Mouse (Mus musculus): Measurements from ENCODE around the gene Asf1b. TPM values are rescaled to one million over a fixed set of nuclear protein-coding genes. Genes with fewer than 3 reads are reported as not detected.
"Not testable (repeated sequence)": the region's sequence is repeated elsewhere in the genome, so short reads cannot be mapped to it uniquely, and the experiment has no call there.

Gene Asf1b
- polyA plus RNA-seq, 1 experiment, result 20.3 TPM

DNA sequence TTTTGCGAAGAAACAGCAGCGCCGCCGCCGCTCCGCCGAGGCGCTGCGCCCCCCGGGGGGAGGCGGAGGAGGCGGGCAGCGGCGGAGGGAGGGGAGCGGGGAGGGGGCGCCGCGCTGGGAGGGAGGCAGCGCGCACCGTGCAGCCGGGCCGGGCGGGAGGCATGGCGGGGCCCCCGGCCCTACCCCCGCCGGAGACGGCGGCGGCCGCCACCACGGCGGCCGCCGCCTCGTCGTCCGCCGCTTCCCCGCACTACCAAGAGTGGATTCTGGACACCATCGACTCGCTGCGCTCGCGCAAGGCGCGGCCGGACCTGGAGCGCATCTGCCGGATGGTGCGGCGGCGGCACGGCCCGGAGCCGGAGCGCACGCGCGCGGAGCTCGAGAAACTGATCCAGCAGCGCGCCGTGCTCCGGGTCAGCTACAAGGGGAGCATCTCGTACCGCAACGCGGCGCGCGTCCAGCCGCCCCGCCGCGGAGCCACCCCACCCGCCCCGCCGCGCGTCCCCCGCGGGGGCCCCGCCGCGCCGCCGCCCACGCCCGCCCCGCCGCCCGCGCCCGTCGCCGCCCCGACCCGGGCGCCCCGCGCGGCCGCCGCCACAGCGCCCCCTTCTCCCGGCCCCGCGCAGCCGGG lies 42.3 kb downstream of the Asf1b start, which contains the start of gene Samd1:
TSS of gene Samd1 (plus strand) at position 162 of the 631 bp plus-strand sequence.
- TF ChIP-seq POLR2A (IDR thresholded peaks at IDR 0.05; ENCODE audit: borderline replicate concordance, extremely low read depth, insufficient read depth, insufficient read length, poor library complexity, severe bottlenecking) (no peak), CTCF (IDR thresholded peaks at IDR 0.05; ENCODE audit: borderline replicate concordance, extremely low read depth, insufficient read depth, insufficient read length) (no peak)
- peak; percentile 74 for DNase-seq (ENCODE audit: low read depth)

DNA sequence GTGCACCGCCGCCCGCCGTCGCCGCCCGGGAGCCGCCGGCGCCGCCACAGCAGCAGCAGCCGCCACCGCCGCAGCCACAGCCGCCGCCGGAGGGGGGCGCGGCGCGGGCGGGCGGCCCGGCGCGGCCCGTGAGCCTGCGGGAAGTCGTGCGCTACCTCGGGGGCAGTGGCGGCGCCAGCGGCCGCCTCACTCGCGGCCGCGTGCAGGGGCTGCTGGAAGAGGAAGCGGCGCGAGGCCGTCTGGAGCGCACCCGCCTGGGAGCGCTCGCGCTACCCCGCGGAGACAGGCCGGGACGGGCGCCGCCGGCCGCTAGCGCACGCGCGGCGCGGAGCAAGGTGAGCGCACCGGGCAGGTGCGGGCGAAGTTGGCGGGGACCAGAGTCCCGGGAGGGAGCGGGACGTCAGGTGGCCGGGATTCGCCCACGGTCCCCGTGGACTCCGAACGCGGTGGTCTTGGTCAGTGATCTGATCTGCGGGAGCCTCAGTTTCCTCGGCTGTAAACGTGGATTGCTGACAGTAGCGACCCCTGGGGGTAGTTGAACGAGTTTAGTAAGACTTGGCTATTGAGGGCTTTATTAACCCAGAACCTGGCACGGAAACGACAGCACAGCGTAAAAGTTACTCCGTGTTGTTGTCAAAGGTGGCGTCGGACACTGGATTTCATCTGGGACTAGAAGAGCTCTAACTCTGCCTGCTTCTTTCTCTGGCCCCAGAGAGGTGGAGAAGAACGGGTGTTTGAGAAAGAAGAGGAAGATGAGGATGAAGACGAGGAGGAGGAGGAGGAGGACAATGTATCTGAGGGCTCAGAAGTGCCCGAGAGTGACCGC lies 43.1 kb downstream of the Asf1b start:
- peak; percentile 88 for DNase-seq (ENCODE audit: low read depth)
- TF ChIP-seq CTCF (IDR thresholded peaks at IDR 0.05; ENCODE audit: borderline replicate concordance, extremely low read depth, insufficient read depth, insufficient read length), result peak; percentile 63; the same call in 1 of the 2 replicates
- TF ChIP-seq POLR2A (IDR thresholded peaks at IDR 0.05; ENCODE audit: borderline replicate concordance, extremely low read depth, insufficient read depth, insufficient read length, poor library complexity, severe bottlenecking), result no peak

DNA sequence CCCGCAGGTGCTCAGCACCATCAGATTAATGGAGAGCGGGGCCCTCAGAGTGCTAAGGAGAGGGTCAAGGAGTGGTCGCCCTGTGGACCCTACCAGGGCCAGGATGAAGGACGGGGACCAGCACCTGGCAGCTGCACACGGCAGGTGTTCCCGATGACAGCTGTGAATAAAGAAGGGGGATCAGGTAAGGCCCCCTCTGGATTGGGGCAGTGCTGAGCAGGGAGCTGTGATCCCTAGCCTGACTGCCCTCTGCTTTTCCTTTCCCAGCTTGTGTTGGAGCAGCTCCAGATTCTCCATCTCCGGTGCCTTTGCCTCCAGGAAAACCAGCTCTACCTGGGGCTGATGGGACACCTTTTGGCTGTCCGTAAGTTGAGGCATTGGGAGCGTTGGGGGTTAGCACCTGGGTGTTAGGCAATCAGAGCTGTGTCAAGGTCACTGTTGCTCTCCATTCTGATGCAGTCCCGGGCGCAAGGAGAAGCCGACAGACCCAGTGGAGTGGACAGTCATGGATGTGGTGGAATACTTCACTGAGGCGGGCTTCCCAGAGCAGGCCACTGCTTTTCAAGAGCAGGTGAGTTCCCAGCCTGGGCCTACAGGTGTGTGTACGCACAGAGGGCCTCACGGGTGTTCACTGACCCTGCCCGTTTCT lies 43.9 kb downstream of the Asf1b start:
- TF ChIP-seq POLR2A (IDR thresholded peaks at IDR 0.05; ENCODE audit: borderline replicate concordance, extremely low read depth, insufficient read depth, insufficient read length, poor library complexity, severe bottlenecking) (no peak), CTCF (IDR thresholded peaks at IDR 0.05; ENCODE audit: borderline replicate concordance, extremely low read depth, insufficient read depth, insufficient read length) (no peak)
- no peak for DNase-seq (ENCODE audit: low read depth)

DNA sequence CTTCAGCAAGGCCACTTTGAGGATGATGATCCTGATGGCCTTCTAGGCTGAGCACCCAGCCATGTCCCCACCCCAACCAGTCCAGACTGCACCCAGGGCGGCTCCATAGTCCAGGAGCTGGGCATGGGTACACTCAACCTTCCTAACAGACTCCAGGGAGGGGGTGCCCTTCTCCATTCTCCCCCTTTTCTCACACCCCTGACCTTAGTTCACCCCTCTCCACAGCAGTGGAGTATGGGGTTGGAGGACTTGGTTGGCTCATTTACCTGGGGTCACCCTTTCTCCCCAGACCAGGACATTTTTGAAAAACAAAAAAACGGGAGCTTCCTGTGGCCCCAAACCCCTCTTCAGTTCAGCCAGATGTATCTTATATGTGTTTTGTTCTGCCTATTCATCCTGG lies 44.5 kb downstream of the Asf1b start:
- no peak for DNase-seq (ENCODE audit: low read depth)
- TF ChIP-seq CTCF (IDR thresholded peaks at IDR 0.05; ENCODE audit: borderline replicate concordance, extremely low read depth, insufficient read depth, insufficient read length), result no peak

DNA sequence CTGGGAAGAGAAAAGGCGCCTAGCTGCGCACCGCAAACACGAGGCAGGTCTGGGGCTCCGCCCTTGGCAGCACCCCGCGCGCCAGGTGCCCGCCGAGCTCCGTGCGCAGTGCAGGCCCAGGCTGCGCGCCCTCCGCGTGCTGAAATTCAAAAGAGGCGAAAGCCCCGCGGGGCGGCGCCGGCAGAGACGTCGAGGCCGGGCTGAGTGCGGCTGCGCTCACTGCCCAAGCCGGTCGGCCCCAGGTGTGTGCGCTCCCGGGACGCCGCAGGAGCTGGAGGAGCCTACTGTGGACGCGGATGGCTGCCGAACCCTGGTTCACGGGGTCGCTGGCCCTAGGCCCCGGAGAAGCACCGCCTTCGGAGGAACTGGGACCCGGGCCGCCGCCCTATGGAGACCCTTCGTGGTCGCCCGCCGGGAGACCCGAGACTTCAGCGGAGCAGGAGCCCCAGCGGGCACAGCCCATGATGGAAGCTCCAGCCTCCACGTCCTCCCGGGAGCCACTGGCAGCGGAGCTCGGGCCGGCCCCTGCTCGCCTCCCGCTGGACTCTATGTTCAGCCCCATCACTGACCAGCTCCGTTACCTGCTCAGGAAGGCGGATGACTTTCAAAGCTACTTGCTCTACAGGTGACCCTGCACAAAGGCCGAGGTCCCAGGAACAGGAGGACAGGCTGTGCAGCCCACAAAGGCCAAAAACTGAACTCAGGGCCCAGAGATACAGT lies 46.1 kb downstream of the Asf1b start, which contains the start of gene 1700067K01Rik:
TSS of gene 1700067K01Rik (plus strand) at position 222 of the 720 bp plus-strand sequence.
- no peak for DNase-seq (ENCODE audit: low read depth)
- no peak for TF ChIP-seq CTCF (IDR thresholded peaks at IDR 0.05; ENCODE audit: borderline replicate concordance, extremely low read depth, insufficient read depth, insufficient read length)
- TF ChIP-seq POLR2A (IDR thresholded peaks at IDR 0.05; ENCODE audit: borderline replicate concordance, extremely low read depth, insufficient read depth, insufficient read length, poor library complexity, severe bottlenecking), result no peak

DNA sequence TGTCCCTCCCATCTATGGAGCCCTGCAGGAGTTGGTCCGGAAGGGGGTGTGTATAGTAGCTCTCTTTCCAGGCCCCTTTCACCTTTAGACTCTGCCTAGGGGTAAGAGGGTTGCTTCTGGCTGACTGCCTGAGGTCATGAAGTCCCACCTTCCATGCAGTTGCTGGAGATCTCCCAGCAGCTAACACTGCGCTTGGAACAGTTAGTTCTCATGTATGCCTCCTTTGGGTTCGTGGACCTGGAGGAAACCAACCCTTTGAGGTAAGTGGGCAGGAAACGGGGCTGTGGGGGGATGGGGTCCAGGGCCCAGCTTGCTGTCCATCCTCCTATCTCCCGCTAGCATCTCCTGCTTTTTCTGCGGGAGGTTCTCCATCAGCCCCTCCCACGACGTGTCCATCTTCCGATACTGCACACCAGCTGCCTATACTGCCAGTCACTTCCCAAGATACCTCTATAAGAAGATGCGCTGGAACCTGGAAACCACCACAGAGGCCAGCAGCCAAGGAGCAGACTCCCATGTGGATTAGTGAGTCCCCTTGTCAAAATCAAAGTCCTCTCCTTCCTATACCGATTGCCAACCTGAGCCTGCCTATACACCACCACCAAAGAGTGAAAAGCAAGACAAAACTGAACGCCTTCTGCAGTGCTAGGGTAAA lies 47.8 kb downstream of the Asf1b start:
- no peak for DNase-seq (ENCODE audit: low read depth)
- TF ChIP-seq POLR2A (IDR thresholded peaks at IDR 0.05; ENCODE audit: borderline replicate concordance, extremely low read depth, insufficient read depth, insufficient read length, poor library complexity, severe bottlenecking) (no peak), CTCF (IDR thresholded peaks at IDR 0.05; ENCODE audit: borderline replicate concordance, extremely low read depth, insufficient read depth, insufficient read length) (no peak)

DNA sequence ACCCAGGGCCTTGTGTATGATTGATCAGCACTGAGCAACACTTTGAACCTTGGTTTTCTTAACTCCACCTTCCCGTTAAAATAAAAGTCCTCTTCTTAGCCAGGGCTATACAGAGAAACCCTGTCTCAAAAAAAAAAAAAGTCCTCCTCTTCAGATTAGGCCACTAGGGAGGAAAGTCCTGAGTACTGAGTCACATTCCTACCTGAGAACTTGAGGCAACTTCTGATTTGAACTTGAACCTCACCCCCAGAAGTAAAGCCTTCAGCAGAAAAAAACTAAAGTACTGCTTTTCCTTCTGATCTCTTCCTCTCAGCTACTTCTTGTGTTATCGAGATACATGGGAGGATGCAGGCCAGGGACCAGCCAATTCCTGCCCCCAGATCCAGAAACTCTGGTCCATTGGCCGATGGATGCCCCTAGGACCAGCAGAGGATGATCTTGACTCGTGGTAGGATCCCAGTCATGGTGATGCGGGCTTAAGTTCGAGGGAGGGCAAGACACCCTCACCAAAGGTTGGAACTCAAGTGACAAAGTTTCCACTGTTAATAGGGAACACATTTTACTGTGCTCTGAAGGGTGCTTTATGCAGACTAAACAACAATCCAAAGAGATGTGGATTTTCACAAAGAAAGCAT lies 48.4 kb downstream of the Asf1b start:
- no peak for DNase-seq (ENCODE audit: low read depth)
- no peak for TF ChIP-seq POLR2A (IDR thresholded peaks at IDR 0.05; ENCODE audit: borderline replicate concordance, extremely low read depth, insufficient read depth, insufficient read length, poor library complexity, severe bottlenecking)
- no peak for TF ChIP-seq CTCF (IDR thresholded peaks at IDR 0.05; ENCODE audit: borderline replicate concordance, extremely low read depth, insufficient read depth, insufficient read length)

DNA sequence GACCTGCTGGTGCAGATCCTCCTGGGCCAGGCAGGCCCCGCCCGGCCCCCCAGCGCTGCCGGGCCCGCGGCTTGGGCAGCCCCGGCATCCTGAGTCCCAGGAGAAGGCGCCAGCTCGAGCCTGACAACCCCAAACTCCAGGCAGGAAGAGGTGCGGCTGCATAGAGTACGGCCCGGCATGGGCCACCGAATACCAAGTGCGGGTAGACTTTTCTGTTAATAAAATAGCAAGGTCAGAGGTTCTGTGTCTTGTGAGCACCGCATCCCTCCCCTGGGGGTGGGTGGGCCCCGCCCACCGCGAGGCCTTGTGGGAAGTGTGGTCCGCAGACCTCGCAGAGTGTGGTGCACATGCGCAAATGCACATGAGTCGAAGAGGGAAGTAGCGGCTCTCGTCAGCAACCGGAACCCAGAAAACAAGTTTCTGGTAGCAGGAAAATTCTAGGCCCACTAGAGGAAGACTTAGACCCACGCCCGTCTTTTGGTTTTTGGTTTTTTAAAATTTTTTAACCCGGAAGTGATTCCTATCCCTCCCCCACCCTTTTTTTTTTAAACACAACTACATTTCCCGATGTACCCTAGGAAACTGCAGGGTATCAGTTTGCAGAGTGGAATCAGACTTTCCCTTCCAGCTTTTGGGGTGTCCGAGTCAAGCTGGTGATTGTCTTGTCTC lies 49.4 kb downstream of the Asf1b start:
- peak; percentile 97 for DNase-seq (ENCODE audit: low read depth)
- no peak for TF ChIP-seq CTCF (IDR thresholded peaks at IDR 0.05; ENCODE audit: borderline replicate concordance, extremely low read depth, insufficient read depth, insufficient read length)
- TF ChIP-seq POLR2A (IDR thresholded peaks at IDR 0.05; ENCODE audit: borderline replicate concordance, extremely low read depth, insufficient read depth, insufficient read length, poor library complexity, severe bottlenecking), result peak; percentile 20; the same call in 1 of the 2 replicates

DNA sequence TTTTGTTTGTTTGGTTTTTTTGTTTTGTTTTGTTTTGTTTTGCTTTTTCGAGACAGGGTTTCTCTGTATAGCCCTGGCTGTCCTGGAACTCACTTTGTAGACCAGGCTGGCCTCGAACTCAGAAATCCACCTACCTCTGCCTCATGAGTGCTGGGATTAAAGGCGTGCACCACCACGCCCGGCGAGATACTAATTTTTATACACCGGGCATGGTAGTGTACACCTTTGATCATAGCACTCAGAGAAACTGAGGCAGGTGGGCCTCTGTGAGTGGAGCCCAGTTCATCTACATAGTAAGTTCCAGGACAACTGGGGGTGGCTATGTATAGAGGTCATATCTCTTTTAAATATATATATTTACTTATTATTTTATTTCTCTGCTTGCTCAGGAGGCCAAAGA lies 50.2 kb downstream of the Asf1b start:
- DNase-seq (ENCODE audit: low read depth), result not testable (repeated sequence)

DNA sequence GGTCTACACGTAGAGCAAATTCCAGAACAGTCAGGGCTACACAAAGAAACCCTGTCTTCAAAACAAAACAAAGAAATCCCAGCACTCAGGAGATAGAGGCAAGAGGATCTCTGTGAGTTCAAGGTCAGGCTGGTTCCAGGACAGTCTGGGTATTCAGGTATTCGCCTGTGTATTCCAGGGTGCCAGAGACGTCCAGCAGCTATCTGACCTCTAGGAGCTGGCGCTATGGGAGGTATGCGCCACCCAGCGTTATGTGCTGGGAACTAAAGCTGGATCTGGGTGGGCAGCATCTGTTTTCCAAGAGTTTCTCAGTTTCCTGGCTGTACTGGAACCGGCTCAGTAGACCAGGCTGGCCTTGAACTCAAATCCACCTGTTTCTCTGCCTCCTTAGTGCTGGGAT lies 53.1 kb downstream of the Asf1b start:
- TF ChIP-seq POLR2A (IDR thresholded peaks at IDR 0.05; ENCODE audit: borderline replicate concordance, extremely low read depth, insufficient read depth, insufficient read length, poor library complexity, severe bottlenecking), result no peak
- peak; percentile 23; the same call in 1 of the 2 replicates for TF ChIP-seq CTCF (IDR thresholded peaks at IDR 0.05; ENCODE audit: borderline replicate concordance, extremely low read depth, insufficient read depth, insufficient read length)
- DNase-seq (ENCODE audit: low read depth), result peak; percentile 18

Measured in brain, embryonic 14.5 days (tissue).